Mouse (Mus musculus): ENCODE results near the gene Elmo1.

- TF ChIP-seq CTCF (IDR thresholded peaks at IDR 0.05 in 2 of 3, conservative IDR thresholded peaks at IDR 0.05 in 1 of 3; ENCODE audit: control insufficient read depth in 1 of 3, insufficient read depth in 1 of 3, low read depth in 2 of 3, low read length in 3 of 3, poor library complexity in 1 of 3, severe bottlenecking in 1 of 3) (no peak), NRF1 (IDR thresholded peaks at IDR 0.05; ENCODE audit: insufficient read depth, low read depth, low read length, poor library complexity, severe bottlenecking) (no peak), CHD2 (IDR thresholded peaks at IDR 0.05; ENCODE audit: low read length) (no peak), POLR2A (IDR thresholded peaks at IDR 0.05; ENCODE audit: control insufficient read depth in 1 of 2, insufficient read depth in 1 of 2, low read depth in 1 of 2, low read length in 2 of 2, poor library complexity in 1 of 2) (no peak), EP300 (IDR thresholded peaks at IDR 0.05; ENCODE audit: low read depth in 1 of 2, low read length in 2 of 2) (no peak), POLR2AphosphoS2 (IDR thresholded peaks at IDR 0.05; ENCODE audit: low read length) (no peak), ZC3H11A (IDR thresholded peaks at IDR 0.05; ENCODE audit: low read depth, low read length) (no peak), E2F4 (IDR thresholded peaks at IDR 0.05; ENCODE audit: borderline replicate concordance, low read depth, low read length) (no peak), ZKSCAN1 (IDR thresholded peaks at IDR 0.05; ENCODE audit: low read depth, low read length) (no peak), USF1 (IDR thresholded peaks at IDR 0.05; ENCODE audit: low read depth, low read length) (no peak)
Observed at GRCm38 (mm10) chr13:20464161-20464560, 373.8 kb downstream of the Elmo1 start.
